8 mouse cellular contexts compared by ENCODE assay signal in genomic region chr11:75347188-75347585, GRCm38 (mm10). TPM values are rescaled to one million over a fixed set of nuclear protein-coding genes. Genes with fewer than 3 reads are reported as not detected.
A peak's percentile ranks its signal among the peaks of the same experiment; 100 is the strongest.
DNase-seq lines count a peak whose midpoint lies in the region; ATAC-seq lines count a peak whose summit lies in the region.

No protein-coding gene starts in this region.

- no peaks in the 10 kb centered on the region for H3K9me3 ChIP-seq in lung, embryonic 16.5 days (ENCODE audit: control insufficient read depth, low read length)
- no peaks in the 10 kb centered on the region for H3K9me3 ChIP-seq in embryonic facial prominence, embryonic 15.5 days (replicated peaks)
- no peaks in the 10 kb centered on the region; the same call in 1 of the 2 replicates for H3K9me3 ChIP-seq in limb, embryonic 13.5 days
- no peaks in the 10 kb centered on the region for H3K9me3 ChIP-seq in stomach, embryonic 14.5 days (ENCODE audit: control insufficient read depth, low read depth, low read length)

- H3K4me2 ChIP-seq in lung, embryonic 16.5 days (ENCODE audit: low read depth, low read length), result peak overlapping the region; percentile 87
- H3K4me2 ChIP-seq in embryonic facial prominence, embryonic 15.5 days (replicated peaks), result peak overlapping the region; percentile 80
- peak overlapping the region; percentile 83 for H3K4me2 ChIP-seq in limb, embryonic 13.5 days (replicated peaks)
- H3K4me2 ChIP-seq in stomach, embryonic 14.5 days (replicated peaks; ENCODE audit: low read depth, low read length), result peak overlapping the region; percentile 83

- H3K4me3 ChIP-seq in lung, embryonic 16.5 days (ENCODE audit: low read length), result peak overlapping the region; percentile 81
- peak overlapping the region; percentile 97 for H3K4me3 ChIP-seq in embryonic facial prominence, embryonic 15.5 days (replicated peaks)
- peak overlapping the region; percentile 86 for H3K4me3 ChIP-seq in limb, embryonic 13.5 days
- H3K4me3 ChIP-seq in stomach, embryonic 14.5 days (ENCODE audit: low read depth, low read length), result peak overlapping the region; percentile 86

- DNase-seq in lung, postnatal 25 days (ENCODE audit: low spot score), result no peak
- no peak for DNase-seq in cerebellum, adult 11-12 months
- DNase-seq in urinary bladder, postnatal 36 days (ENCODE audit: low spot score in 2 of 2), result no peak
- no peak for DNase-seq in cerebellum, adult 18-20 months

- WGBS in lung, embryonic 16.5 days, result 26% methylated on average over 10 of the region's 10 CpGs
- WGBS in embryonic facial prominence, embryonic 15.5 days, result 33% methylated on average over 10 of the region's 10 CpGs
- 37% methylated on average over 10 of the region's 10 CpGs for WGBS in limb, embryonic 13.5 days
- WGBS in stomach, embryonic 14.5 days, result 37% methylated on average over 10 of the region's 10 CpGs

- H3K27me3 ChIP-seq in lung, embryonic 16.5 days (ENCODE audit: control insufficient read depth, insufficient read depth, low read depth, low read length), result no peaks in the 10 kb centered on the region
- H3K27me3 ChIP-seq in embryonic facial prominence, embryonic 15.5 days, result no peaks in the 10 kb centered on the region
- no peaks in the 10 kb centered on the region for H3K27me3 ChIP-seq in limb, embryonic 13.5 days
- no peaks in the 10 kb centered on the region for H3K27me3 ChIP-seq in stomach, embryonic 14.5 days (ENCODE audit: control insufficient read depth, insufficient read depth, low read length)

- no peaks in the 10 kb centered on the region for H3K36me3 ChIP-seq in lung, embryonic 16.5 days (ENCODE audit: control insufficient read depth, insufficient read depth, low read length)
- H3K36me3 ChIP-seq in embryonic facial prominence, embryonic 15.5 days, result no peaks in the 10 kb centered on the region
- H3K36me3 ChIP-seq in limb, embryonic 13.5 days, result peaks cover 6% of the 10 kb centered on the region; the same call in 1 of the 2 replicates
- no peaks in the 10 kb centered on the region for H3K36me3 ChIP-seq in stomach, embryonic 14.5 days (ENCODE audit: control insufficient read depth, insufficient read depth, low read length)

- peaks cover 27% of the 10 kb centered on the region for H3K4me1 ChIP-seq in lung, embryonic 16.5 days (replicated peaks; ENCODE audit: control insufficient read depth, insufficient read depth, low read length)
- peaks cover 18% of the 10 kb centered on the region for H3K4me1 ChIP-seq in embryonic facial prominence, embryonic 15.5 days
- peaks cover 41% of the 10 kb centered on the region for H3K4me1 ChIP-seq in limb, embryonic 13.5 days
- H3K4me1 ChIP-seq in stomach, embryonic 14.5 days (ENCODE audit: control insufficient read depth, insufficient read depth, low read length), result peaks cover 15% of the 10 kb centered on the region; the same call in 1 of the 2 replicates

- no peak overlapping the region for H3K27ac ChIP-seq in lung, embryonic 16.5 days (ENCODE audit: low read length)
- no peak overlapping the region for H3K27ac ChIP-seq in embryonic facial prominence, embryonic 15.5 days (replicated peaks)
- no peak overlapping the region for H3K27ac ChIP-seq in limb, embryonic 13.5 days
- no peak overlapping the region for H3K27ac ChIP-seq in stomach, embryonic 14.5 days (ENCODE audit: low read length)

- peak overlapping the region; percentile 88 for H3K9ac ChIP-seq in lung, embryonic 16.5 days (ENCODE audit: low read length)
- 0 out of 2 replicates have a peak overlapping the region, but pooled peaks have one; percentile 9 for H3K9ac ChIP-seq in embryonic facial prominence, embryonic 15.5 days
- peak overlapping the region; percentile 87 for H3K9ac ChIP-seq in limb, embryonic 13.5 days
- H3K9ac ChIP-seq in stomach, embryonic 14.5 days (replicated peaks; ENCODE audit: low read depth, low read length), result peak overlapping the region; percentile 76

- no peak for ATAC-seq in lung, embryonic 16.5 days (ENCODE audit: low read depth)
- ATAC-seq in embryonic facial prominence, embryonic 15.5 days (ENCODE audit: insufficient number of reproducible peaks, low FRiP score, low TSS enrichment, low read depth), result no peak
- no peak for ATAC-seq in limb, embryonic 13.5 days (ENCODE audit: low FRiP score, low read depth)
- ATAC-seq in stomach, embryonic 14.5 days (ENCODE audit: insufficient number of reproducible peaks, insufficient read depth, low FRiP score, low read depth), result no peak

RNA-seq across cellular contexts. Expression of gene Rpa1, which starts 0.9 kb away (rescaled TPM):
- 172 and 191 TPM in 2 replicates for polyA plus RNA-seq in lung, embryonic 16.5 days (2015; fragmentation: Nextera tagmentation; extraction: Ambion mirVana)
- 92.7 and 96.4 TPM in 2 replicates for polyA plus RNA-seq in embryonic facial prominence, embryonic 15.5 days (2015; fragmentation: Nextera tagmentation; extraction: Ambion mirVana)
- polyA plus RNA-seq in limb, embryonic 13.5 days (2015; fragmentation: Nextera tagmentation; extraction: Ambion mirVana), result 119 and 130 TPM in 2 replicates
- 111 and 121 TPM in 2 replicates for polyA plus RNA-seq in stomach, embryonic 14.5 days (2014; fragmentation: Nextera tagmentation; extraction: Ambion mirVana)

RNA-seq across cellular contexts. Expression of gene Smyd4, which starts 1.0 kb away (rescaled TPM):
- 14.1 and 16.9 TPM in 2 replicates for polyA plus RNA-seq in lung, embryonic 16.5 days (2015; fragmentation: Nextera tagmentation; extraction: Ambion mirVana)
- 13.2 and 13.8 TPM in 2 replicates for polyA plus RNA-seq in embryonic facial prominence, embryonic 15.5 days (2015; fragmentation: Nextera tagmentation; extraction: Ambion mirVana)
- polyA plus RNA-seq in limb, embryonic 13.5 days (2015; fragmentation: Nextera tagmentation; extraction: Ambion mirVana), result 16.9 and 20.1 TPM in 2 replicates
- 12.6 and 14.2 TPM in 2 replicates for polyA plus RNA-seq in stomach, embryonic 14.5 days (2014; fragmentation: Nextera tagmentation; extraction: Ambion mirVana)

Comparison
In these comparisons a context has a peak if more than half of its experiments do, and no peak if none do; other contexts are left out.
1. H3K9ac ChIP-seq: peak in every context shown above with its lines; median percentile 88 in lung, embryonic 16.5 days; 87 in limb, embryonic 13.5 days; 76 in stomach, embryonic 14.5 days; 9 in embryonic facial prominence, embryonic 15.5 days.